Mouse (Mus musculus) natural killer cell, adult 2 months (primary cell): Measurements from ENCODE around the gene Fam189a1.

Experiments used
- DNase-seq, 2 experiments: peaks; one replicate each; pipeline ENCODE4 v3.0.0; 2022; ENCODE audit warnings: low spot score in 2 of 2

The Fam189a1 gene

GRCm38 (mm10) chr7:64882243-64882642 is 274.1 kb downstream of the Fam189a1 start:
- no peak for DNase-seq

GRCm38 (mm10) chr7:64881387-64881786 is 275.0 kb downstream of the Fam189a1 start:
- no peak for DNase-seq

DNA sequence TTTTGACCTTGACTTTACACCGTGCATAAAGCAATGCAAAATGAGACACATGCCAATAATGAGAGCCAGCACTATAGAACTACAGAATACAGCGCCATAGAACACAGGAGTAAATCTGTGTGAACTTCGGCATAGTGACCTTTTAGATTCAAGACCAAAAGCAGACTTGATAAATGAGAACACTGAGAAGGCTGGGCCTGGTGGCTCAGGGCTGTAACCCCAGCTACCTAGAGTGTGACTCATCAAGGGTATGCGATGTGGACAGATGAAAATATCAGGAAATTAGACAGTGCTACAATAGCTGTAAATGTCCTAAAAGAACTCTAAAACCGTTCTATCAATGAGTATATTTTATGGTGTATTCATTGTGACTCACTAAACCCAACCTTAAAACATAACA is 276.0 kb downstream of the Fam189a1 start:
- no peak for DNase-seq

- DNase-seq = no peak
Observed at GRCm38 (mm10) chr7:64874941-64875340, 281.4 kb downstream of the Fam189a1 start.

DNA sequence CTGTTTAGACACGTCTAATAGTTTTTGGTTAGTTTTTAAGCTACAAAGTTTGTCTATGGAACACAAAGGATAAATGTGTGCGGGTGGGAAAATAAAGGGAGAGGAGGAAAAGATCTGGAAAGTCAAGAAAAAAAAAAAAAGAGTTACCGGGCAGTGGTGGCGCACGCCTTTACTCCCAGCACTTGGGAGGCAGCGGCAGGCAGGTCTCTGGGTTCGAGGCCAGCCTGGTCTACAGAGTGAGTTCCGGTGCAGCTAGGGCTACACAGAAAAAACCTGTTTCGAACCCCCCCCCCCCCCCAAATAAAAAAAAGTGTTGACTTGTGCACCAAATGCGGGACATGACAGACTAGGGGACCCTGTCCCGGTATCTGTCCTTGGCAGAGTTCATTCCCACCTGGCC is 283.1 kb downstream of the Fam189a1 start:
- DNase-seq = no peak

DNA sequence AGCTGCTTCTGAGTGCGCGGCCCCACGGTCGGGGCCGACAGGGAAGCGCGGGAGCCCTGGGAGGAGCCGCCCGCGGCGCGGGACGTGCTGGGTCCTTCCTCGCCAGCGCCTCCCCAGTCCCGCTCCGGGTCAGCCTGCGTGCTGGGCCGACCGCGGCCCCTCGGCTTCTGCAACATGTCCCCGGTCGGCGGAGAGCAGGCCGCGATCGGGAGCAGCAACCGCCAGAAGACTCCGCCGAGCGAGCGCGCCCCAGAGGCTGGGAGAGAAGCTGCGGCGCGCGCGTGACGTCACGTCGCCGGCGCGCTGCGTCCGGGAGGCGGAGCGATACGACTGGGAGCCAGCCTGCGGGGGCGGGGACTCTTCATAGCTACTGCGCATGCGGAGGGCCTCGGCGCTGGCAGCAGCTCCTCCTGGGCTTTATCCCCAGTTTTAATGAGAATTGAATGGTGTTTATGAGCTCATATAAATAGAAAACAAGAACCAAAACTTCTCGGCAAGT is 283.6 kb downstream of the Fam189a1 start, which contains the start of gene Nsmce3:
Gene Nsmce3, minus strand, starts transcription at position 255 of the 499 bp plus-strand sequence.
- peak; percentile 88 to 94 for DNase-seq

- no peak for DNase-seq
Observed at GRCm38 (mm10) chr7:64871987-64872742, 284.2 kb downstream of the Fam189a1 start.

- no peak for DNase-seq
Observed at GRCm38 (mm10) chr7:64869549-64870065, 286.8 kb downstream of the Fam189a1 start.

DNA sequence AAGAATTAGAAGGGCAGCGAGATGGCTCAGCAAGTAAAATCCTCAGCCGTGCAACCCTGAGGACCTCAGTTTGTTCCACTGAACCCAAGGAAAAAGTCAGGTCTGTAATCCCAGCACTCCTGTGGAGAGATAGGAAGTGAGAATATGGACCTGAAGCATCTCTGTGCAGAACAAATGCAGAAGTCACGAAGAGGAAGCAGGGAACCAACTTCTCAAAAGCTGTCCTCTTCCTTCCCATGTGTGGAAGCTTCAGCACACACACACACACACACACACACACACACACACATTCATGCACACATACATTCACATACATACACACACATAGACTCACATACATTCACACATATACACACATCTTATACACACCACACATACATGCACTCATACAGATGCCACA is 292.8 kb downstream of the Fam189a1 start:
- DNase-seq = no peak

DNA sequence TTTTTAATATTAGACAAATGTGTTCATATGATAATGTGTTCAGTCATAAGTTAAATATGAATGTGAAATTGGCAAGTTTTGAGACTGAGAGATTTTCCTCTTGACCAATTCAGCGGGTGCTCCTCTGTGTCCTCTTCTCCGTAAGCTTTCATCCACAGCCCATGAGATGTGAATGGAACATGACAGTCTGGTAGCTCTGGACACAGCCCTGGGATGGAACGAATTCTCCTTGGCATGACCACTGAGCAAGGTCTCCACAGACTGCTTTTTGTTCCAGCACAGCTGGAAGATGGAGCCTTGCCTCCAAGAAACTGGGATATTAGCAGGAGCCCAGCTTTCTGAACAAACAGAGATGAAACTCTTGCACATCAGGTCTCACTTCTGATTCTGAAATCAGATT is 293.4 kb downstream of the Fam189a1 start:
- no peak for DNase-seq

DNA sequence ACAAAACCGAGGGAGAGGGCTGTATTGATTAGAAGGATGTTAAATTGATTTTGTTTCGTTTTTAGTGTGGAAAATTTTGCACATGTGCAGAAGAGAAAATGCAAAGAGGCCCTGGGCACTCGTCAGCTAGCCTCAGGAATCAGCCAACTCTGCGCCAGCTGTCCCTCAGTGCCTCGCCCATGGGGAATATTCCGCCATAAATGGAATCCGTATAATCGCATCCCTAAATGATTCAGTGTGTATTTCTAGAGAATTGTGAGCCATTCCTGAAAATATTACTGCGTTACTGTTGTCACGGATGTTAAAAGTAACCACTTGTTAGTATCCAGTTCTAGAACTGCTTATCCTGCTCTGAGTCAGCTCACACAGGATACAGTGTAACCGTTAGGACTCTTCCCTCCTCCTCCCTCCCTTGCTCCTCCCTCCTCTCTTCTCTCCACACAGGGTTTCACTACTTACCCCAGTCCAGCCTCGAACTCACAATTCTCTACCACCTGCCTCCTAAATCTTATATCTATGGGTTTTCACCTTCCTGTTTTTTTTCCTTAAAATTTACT is 299.8 kb downstream of the Fam189a1 start:
- DNase-seq = no peak

DNA sequence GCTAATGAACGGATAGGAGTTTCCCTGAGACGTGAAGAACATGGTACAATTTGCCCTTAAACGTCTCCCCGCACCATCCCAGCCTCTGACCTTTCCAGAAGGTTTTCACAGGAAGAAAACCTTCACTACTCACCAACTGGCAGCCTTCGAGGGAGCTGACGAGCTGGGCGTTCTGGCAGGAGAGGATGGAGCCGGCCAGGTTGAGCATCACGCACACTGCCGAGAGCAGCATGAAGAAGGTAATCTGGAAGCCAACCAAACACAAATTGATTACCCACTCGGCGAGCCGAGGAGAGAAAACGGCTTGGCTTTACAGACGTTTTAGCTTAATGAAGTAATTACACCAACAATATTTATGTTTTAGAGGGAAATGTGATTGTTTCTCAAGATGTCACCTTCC is 300.4 kb downstream of the Fam189a1 start:
- no peak for DNase-seq

- no peak for DNase-seq
Observed at GRCm38 (mm10) chr7:64855389-64855927, 300.9 kb downstream of the Fam189a1 start.

GRCm38 (mm10) chr7:64850791-64851190 is 305.6 kb downstream of the Fam189a1 start:
- DNase-seq = no peak

DNA sequence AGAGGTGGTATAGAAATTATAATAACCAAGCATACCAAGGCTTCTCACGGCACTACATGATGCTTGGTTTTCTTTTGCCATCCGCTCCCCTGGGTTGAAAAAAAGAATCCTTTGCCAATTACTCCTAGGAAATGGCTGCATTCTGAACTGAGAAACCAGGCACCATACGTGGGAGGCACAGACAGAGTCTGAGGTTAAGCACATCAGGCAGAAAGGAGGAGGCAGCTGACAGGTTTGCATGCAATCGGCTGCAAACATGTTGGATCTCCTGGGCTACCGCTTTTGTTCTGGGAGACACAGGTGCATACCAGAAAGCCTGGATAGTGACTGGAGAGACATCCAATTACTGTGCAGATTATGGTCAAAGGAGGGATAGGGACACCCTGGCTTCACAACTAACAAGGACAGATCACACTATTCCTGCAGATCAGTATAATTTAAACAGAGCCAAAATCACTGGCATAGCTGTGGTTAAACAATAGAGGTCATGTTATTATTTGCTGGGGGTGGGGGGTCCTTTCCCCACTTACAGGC is 308.9 kb downstream of the Fam189a1 start:
- DNase-seq = no peak

DNA sequence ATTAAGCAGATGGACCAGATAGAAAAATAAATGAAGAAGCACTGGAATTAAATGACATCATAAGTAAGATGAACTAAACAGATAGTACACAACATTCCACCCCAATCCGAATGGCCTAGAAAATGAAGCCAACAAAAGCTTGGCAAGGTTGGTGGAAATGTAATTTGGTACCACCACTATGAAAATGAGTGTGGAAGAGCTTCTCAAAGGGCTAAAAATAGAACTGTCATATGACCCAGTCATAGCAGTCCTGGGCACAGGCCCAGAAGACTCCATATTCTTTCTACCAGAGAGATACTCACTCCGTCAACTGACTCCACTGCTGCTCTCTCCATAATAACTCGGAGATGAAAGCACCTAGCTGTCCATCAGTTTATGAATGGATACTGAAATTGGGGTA is 310.3 kb downstream of the Fam189a1 start:
- DNase-seq = no peak

DNA sequence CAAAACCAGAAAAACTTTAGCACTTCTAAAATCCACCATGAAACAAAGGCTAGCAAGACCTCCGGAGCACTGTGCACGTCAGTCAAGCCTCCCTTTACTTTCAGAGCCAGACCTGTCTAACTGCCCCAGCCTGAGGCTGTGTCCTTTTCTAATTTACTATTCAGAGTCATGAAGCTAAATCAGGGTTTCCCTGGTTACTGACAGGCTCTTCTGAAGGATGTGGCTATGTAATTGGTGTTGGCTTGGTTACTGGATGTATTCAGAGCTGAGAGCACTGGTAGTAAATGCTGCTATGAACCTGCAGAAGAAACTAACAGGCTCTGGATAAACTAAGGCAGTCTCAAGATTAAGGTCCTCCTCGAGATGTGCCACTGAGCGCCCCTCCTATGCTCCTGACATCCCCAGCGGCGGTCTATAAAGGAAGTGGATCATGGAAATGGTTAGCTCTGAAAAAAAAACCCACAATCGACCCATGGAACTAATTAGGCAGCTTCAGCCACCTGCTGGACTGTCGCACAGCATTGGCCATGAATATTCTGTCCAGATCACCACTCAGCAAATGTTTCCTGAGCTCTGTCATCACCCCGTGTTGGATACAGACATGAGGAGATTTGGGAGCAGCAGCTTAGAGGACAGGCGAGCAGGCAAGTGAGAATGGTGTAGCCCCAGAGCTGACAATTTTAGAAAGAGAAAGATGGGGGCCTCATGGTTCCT is 315.3 kb downstream of the Fam189a1 start:
- no peak for DNase-seq

DNA sequence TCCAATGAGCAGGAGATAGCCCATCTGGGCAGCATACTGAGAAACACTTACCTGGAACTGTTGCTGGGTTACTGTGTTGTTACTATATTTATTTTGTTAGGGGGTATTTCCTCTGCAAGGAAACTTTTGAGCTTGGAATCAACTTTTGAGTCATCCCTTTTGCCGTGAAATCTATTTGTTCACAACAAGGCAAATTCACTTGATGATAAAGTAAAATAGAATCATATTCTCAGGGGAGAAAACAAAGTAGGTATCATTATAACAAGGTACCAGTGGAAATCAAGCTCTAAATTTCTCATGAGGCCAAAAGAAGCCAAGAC is 315.8 kb downstream of the Fam189a1 start:
- no peak for DNase-seq

GRCm38 (mm10) chr7:64839801-64840575 is 316.4 kb downstream of the Fam189a1 start:
- DNase-seq = no peak

- no peak for DNase-seq
Observed at GRCm38 (mm10) chr7:64839281-64839680, 317.1 kb downstream of the Fam189a1 start.
